Mouse (Mus musculus) stomach, postnatal 0 days (tissue): ENCODE measurements at regions not wholly inside any gene's neighbourhood (a gene's known extent, or its start where the extent isn't known, plus 50 kb on each side); places are given as distances from the start of the nearest gene placed in this dataset.

Experiments
- ATAC-seq: fragments of 200-750 bp; cut with Nextera tagmentation; 2 replicates; pipeline ENCODE4 v1.8.0; 2017; ENCODE audit not compliant: low FRiP score, low TSS enrichment
- DNase-seq: peaks from one replicate; pipeline ENCODE4 v3.0.0-alpha.2; 2016; ENCODE audit warnings: low spot score
- H3K27ac ChIP-seq: fragments of 300-500 bp; sonication (generic); replicated peaks from 2 replicates; pipeline ENCODE4 v1.5.1; 2014; ENCODE audit warnings: mild to moderate bottlenecking, control low read depth
- H3K27me3 ChIP-seq: fragments of 300-500 bp; sonication (generic); 2 replicates; pipeline ENCODE4 v1.6.1; 2014; ENCODE audit warnings: low read length; ENCODE audit not compliant: control insufficient read depth, insufficient read depth
- H3K36me3 ChIP-seq: fragments of 300-500 bp; sonication (generic); 2 replicates; pipeline ENCODE4 v1.6.1; 2014; ENCODE audit warnings: low read length, mixed read lengths; ENCODE audit not compliant: control insufficient read depth, insufficient read depth
- H3K4me1 ChIP-seq: fragments of 300-500 bp; sonication (generic); replicated peaks from 2 replicates; pipeline ENCODE4 v1.6.1; 2014; ENCODE audit warnings: antibody characterized with exemption; ENCODE audit not compliant: control insufficient read depth, insufficient read depth
- H3K4me2 ChIP-seq: fragments of 300-500 bp; sonication (generic); replicated peaks from 2 replicates; pipeline ENCODE4 v1.6.1; 2014; ENCODE audit warnings: low read depth, mild to moderate bottlenecking, control low read depth, moderate library complexity
- H3K4me3 ChIP-seq: fragments of 300-500 bp; sonication (generic); 2 replicates; pipeline ENCODE4 v1.5.1; 2014; ENCODE audit warnings: low read depth, low read length, control low read depth
- H3K9ac ChIP-seq: fragments of 300-500 bp; sonication (generic); 2 replicates; pipeline ENCODE4 v1.6.1; 2014; ENCODE audit warnings: mild to moderate bottlenecking, low read length, control low read depth, mixed read lengths
- H3K9me3 ChIP-seq: fragments of 300-500 bp; sonication (generic); 2 replicates; pipeline ENCODE4 v1.6.1; 2016; ENCODE audit warnings: low read length; ENCODE audit not compliant: control insufficient read depth
- CTCF ChIP-seq: IDR thresholded peaks from 2 replicates; pipeline ENCODE4 v1.5.1; 2016; ENCODE audit warnings: antibody characterized with exemption, low read depth, mild to moderate bottlenecking, moderate library complexity
- EP300 ChIP-seq: optimal IDR thresholded peaks from 2 replicates; pipeline ENCODE3; 2016; ENCODE audit warnings: antibody characterized with exemption
- WGBS: fragments of 180-500 bp; shearing (Covaris S2); extraction: QIAGEN DNeasy Blood & Tissue Kit; methylation state at CpG from one replicate; pipeline ENCODE4 v1.1.7; 2014; 5-methylcytosine and 5-hydroxymethylcytosine counted together

DNA sequence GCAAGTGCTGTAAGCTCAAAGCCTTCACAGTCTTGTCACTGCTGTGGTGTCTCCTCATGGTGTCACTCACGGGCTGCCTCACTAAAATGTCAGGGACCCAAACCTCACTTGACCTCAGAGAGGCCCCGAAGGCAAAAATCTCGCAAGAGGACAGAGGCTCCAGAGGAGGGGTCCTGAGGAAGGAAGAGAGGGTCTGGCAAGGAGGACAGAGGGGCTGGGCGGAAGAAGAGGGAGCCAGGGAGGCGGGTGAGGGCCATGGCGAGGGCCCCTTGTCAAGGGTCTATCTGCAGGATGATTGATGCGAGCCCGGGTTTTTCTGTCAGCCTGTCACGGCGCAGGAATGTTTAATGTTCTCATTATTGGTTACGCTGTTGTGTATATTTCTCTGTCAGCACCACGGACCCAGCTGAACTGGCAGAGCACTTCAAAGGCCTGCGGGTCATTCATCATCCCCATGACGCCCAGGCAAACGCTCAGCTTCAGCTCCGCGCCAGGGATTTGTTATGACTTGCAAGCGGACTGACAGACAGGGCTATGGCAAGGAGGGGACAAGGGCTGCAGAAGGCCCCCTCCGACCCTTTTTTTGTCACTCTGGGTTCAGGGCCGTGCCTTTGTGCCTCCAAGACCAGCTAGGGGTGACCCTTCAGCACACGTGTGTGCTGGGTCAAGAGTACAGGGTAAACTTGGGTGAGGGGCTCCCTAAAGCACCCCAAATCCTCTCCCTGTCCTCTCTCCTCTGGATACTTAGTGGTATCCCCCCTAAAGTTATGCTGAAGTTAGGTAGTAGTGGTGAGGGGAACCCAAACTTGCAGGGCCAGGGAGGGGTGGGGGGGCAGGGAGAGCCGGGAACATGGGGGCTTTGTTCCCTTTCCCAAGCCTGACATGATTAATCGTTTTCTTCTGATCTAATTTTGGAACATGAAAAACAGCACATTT, 55.1 kb upstream of the Comtd1 start:
- H3K4me2 ChIP-seq: peak overlapping the region; percentile 51
- WGBS: 5% methylated on average over 23 of the region's 23 CpGs
- H3K27me3 ChIP-seq: no peaks in the 10 kb centered on the region
- H3K36me3 ChIP-seq: no peaks in the 10 kb centered on the region
- H3K9ac ChIP-seq: peak overlapping the region; percentile 43; the same call in 1 of the 2 replicates
- H3K4me3 ChIP-seq: peak overlapping the region; percentile 20; the same call in 1 of the 2 replicates
- DNase-seq: peak; percentile 81
- H3K27ac ChIP-seq: peak overlapping the region; percentile 93
- peak; percentile 90 for ATAC-seq
- peaks cover 2% of the 10 kb centered on the region; the same call in 1 of the 2 replicates for H3K4me1 ChIP-seq
- no peaks in the 10 kb centered on the region for H3K9me3 ChIP-seq
- TF ChIP-seq CTCF (peak; percentile 58), EP300 (peak; percentile 82)

DNA sequence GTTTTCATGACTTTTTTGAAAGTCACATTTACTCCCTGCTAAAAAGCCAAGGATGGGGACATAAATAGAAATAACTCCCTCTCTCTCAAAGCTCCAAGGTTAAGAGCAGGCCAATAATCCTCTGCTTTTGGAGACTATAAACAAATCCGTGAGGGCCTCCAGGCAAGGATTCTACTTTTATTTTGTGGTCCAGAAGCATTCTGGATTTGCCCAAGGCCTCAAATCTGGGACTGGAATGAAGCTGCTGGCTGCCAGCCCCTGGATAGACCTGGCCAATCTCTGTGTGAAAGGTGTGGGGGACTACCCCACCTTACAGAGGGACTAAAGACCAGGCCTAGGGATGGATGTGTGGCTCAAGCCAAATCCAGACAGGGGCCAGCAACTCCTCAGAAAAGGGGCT, 54.1 kb upstream of the Comtd1 start:
- no peaks in the 10 kb centered on the region for H3K36me3 ChIP-seq
- H3K4me2 ChIP-seq: no peak overlapping the region
- H3K9ac ChIP-seq: no peak overlapping the region
- H3K4me1 ChIP-seq: peaks cover 2% of the 10 kb centered on the region; the same call in 1 of the 2 replicates
- H3K4me3 ChIP-seq: no peak overlapping the region
- 31% methylated on average over 1 of the region's 1 CpGs for WGBS
- no peak for DNase-seq
- no peak for ATAC-seq
- no peaks in the 10 kb centered on the region for H3K9me3 ChIP-seq
- TF ChIP-seq CTCF (no peak), EP300 (no peak)
- H3K27me3 ChIP-seq: no peaks in the 10 kb centered on the region
- H3K27ac ChIP-seq: peak overlapping the region; percentile 65

DNA sequence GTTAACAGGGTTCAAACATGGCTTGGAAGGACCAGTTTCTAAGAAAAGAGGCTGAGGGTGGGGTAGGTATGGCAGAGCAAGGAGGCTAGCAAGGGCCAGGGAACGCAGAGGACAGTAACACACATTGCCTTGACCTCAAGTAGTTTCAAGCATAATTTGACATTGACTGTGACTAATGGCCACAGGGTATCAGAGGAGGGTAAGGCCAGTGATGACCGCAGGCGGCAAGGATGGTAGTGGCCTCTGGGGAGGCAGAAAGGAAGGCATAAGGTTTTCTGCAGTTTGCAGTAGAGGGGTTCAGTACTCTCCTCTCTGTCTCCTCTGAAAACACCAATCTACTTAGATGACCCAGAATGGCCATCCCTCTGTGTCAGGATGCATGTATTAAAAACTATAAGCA, 53.7 kb upstream of the Comtd1 start:
- Histone ChIP-seq H3K4me1 (peaks cover 2% of the 10 kb centered on the region; the same call in 1 of the 2 replicates), H3K4me3 (no peak overlapping the region), H3K4me2 (no peak overlapping the region), H3K9ac (no peak overlapping the region), H3K27me3 (no peaks in the 10 kb centered on the region), H3K9me3 (no peaks in the 10 kb centered on the region), H3K27ac (peak overlapping the region; percentile 65; the same call in 1 of the 2 replicates), H3K36me3 (no peaks in the 10 kb centered on the region)
- no peak for TF ChIP-seq EP300
- no peak for TF ChIP-seq CTCF
- DNase-seq: no peak
- WGBS: 88% methylated on average over 3 of the region's 3 CpGs
- ATAC-seq: no peak

DNA sequence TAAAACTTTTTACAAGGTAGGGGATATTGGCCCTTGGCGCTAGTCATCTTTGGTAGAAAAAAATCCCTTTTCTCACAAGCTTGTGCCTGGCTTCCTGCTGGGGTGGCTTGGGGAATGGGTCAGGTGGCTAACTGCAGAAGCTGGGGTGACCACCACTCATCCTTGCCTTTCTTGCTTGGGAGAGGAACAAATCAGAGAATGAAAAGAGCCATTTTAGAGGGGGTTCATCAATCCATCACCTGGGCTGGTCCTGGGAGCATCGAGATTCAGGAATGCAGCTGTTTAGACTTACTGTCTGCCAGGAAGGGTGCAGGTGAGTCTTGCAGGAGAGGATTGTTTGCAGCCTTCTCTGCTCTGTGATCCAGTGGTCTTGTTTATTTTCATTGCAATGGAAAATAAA, 52.2 kb upstream of the Comtd1 start:
- Histone ChIP-seq H3K36me3 (no peaks in the 10 kb centered on the region), H3K4me2 (no peak overlapping the region), H3K9me3 (no peaks in the 10 kb centered on the region), H3K27me3 (no peaks in the 10 kb centered on the region), H3K4me1 (peaks cover 2% of the 10 kb centered on the region; the same call in 1 of the 2 replicates), H3K4me3 (no peak overlapping the region), H3K27ac (no peak overlapping the region), H3K9ac (no peak overlapping the region)
- WGBS: 69% methylated on average over 2 of the region's 2 CpGs
- DNase-seq (no peak), ATAC-seq (no peak)
- TF ChIP-seq CTCF (no peak), EP300 (no peak)

DNA sequence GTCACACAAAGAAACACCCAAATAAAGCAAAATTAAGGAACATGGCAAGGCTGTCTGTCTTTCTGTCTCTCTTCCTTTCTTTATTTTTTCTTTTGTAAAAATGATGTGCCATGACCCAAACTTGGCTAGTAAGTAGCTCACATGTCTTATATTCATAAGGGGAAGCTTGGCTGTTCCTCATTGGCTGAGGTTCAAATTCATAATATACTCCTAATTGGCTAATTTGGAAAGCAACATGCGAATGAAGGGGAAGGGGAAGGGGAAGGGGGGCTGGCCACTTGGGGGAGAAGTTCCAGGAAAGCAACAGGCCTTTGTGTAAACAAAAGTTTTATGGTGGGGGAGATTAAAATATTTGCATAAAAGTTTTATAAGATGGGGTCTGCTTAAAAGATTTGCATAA, 51.7 kb upstream of the Comtd1 start:
- TF ChIP-seq EP300 (no peak), CTCF (no peak)

More for the DNA sequence above, 51.7 kb upstream of the Comtd1 start:
- Histone ChIP-seq H3K9ac (no peak overlapping the region), H3K36me3 (no peaks in the 10 kb centered on the region), H3K27ac (no peak overlapping the region), H3K27me3 (no peaks in the 10 kb centered on the region), H3K4me1 (peaks cover 2% of the 10 kb centered on the region; the same call in 1 of the 2 replicates), H3K4me2 (no peak overlapping the region), H3K4me3 (no peak overlapping the region), H3K9me3 (no peaks in the 10 kb centered on the region)
- ATAC-seq: no peak
- 68% methylated on average over 1 of the region's 1 CpGs for WGBS
- DNase-seq: no peak
